Mouse (Mus musculus): Measurements from ENCODE around the gene Sh3kbp1. TPM values are rescaled to one million over a fixed set of nuclear protein-coding genes. Genes with fewer than 3 reads are reported as not detected.

Gene Sh3kbp1
- polyA plus RNA-seq, 1 experiment, result 30.3 TPM

DNA sequence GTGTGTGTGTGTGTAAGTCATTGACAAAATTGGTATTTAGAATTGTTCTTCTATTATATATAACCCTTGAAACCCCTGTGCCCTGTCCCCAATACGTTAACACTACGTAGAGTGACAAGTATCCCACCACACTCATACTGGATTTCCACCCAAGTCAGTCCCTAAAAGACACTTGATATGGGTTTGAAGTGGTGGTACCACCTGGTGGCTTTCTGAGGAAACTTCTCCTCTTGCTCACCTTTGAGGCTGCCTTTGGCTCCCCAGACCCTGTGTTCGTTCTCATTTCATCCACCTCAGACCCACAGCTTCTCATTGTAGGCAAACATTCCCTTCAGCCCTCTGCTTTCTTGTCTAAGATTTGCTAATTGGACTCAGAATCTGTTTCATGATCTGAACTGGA is 142.7 kb downstream of the Sh3kbp1 start:
- H3K4me1 ChIP-seq (ENCODE audit: control insufficient read depth, insufficient read depth, insufficient read length), result peaks cover 18% of the 10 kb centered on the region; the same call in 1 of the 2 replicates
- peak in 1 of 2 experiments; percentile 28 for DNase-seq (ENCODE audit: low read depth in 1 of 2, low spot score in 2 of 2)
- TF ChIP-seq POLR2A (IDR thresholded peaks at IDR 0.05; ENCODE audit: low read depth, low read length) (no peak), CTCF (IDR thresholded peaks at IDR 0.05; ENCODE audit: extremely low read depth, insufficient read depth, insufficient read length, insufficient replicate concordance) (no peak)
- no peak overlapping the region for H3K4me3 ChIP-seq (ENCODE audit: extremely low read depth, insufficient read depth, insufficient read length)
- H3K27me3 ChIP-seq (ENCODE audit: control insufficient read depth, insufficient read depth, low read length), result no peaks in the 10 kb centered on the region
- H3K36me3 ChIP-seq (ENCODE audit: control insufficient read depth, insufficient read depth, low read length), result no peaks in the 10 kb centered on the region
- 62% methylated on average over 3 of the region's 3 CpGs for WGBS
- H3K27ac ChIP-seq (ENCODE audit: insufficient read depth, low read length), result no peak overlapping the region

DNA sequence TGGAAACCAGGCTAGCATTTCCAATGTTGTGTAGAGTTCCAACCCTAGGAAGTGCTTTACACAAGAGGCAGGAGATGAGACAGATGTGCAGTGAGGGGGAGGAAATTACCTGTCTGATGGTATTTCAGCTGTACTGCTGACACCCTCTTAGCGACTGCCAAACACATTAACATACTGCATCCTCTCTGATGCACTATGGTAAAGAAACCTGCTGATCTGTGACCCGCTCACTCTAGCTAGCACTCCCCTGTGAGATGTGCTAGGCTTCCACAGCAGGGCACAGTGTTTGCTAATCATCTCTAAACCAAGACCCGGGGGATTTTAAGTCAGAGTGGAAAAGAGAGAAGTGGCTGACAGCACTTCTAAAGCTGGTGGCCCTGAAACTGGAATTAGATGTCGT is 145.1 kb downstream of the Sh3kbp1 start:
- Histone ChIP-seq H3K4me3 (ENCODE audit: extremely low read depth, insufficient read depth, insufficient read length) (no peak overlapping the region), H3K4me1 (ENCODE audit: control insufficient read depth, insufficient read depth, insufficient read length) (peaks cover 14% of the 10 kb centered on the region; the same call in 1 of the 2 replicates), H3K27me3 (ENCODE audit: control insufficient read depth, insufficient read depth, low read length) (no peaks in the 10 kb centered on the region), H3K27ac (ENCODE audit: insufficient read depth, low read length) (no peak overlapping the region), H3K36me3 (ENCODE audit: control insufficient read depth, insufficient read depth, low read length) (no peaks in the 10 kb centered on the region)
- 43% methylated on average over 4 of the region's 4 CpGs for WGBS
- TF ChIP-seq POLR2A (IDR thresholded peaks at IDR 0.05; ENCODE audit: low read depth, low read length) (no peak), CTCF (IDR thresholded peaks at IDR 0.05; ENCODE audit: extremely low read depth, insufficient read depth, insufficient read length, insufficient replicate concordance) (no peak)
- no peak for DNase-seq (ENCODE audit: low read depth in 1 of 2, low spot score in 2 of 2)

DNA sequence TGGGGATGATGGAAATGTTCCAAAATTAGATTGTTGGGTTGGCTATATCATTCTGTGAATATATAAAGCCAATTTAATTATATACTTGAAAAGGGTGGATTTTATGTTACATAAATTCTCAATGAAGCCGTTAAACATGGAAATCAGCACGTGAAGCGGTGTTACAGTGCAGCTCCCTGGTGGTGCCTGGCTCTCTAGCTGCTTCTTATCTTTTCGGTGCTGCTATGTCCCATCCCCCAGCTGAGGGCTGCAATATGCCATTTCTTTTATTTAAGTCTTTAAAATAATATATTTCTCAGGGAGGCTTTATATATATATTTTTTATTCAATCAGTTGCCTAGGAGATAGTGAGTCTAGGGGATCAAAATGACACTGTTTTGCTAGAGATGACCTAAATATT is 148.0 kb downstream of the Sh3kbp1 start:
- no peak for DNase-seq (ENCODE audit: low read depth in 1 of 2, low spot score in 2 of 2)
- no peaks in the 10 kb centered on the region for H3K36me3 ChIP-seq (ENCODE audit: control insufficient read depth, insufficient read depth, low read length)
- 78% methylated on average over 4 of the region's 4 CpGs for WGBS
- TF ChIP-seq POLR2A (IDR thresholded peaks at IDR 0.05; ENCODE audit: low read depth, low read length) (no peak), CTCF (IDR thresholded peaks at IDR 0.05; ENCODE audit: extremely low read depth, insufficient read depth, insufficient read length, insufficient replicate concordance) (no peak)
- no peaks in the 10 kb centered on the region for H3K27me3 ChIP-seq (ENCODE audit: control insufficient read depth, insufficient read depth, low read length)
- peaks cover 9% of the 10 kb centered on the region; the same call in 1 of the 2 replicates for H3K4me1 ChIP-seq (ENCODE audit: control insufficient read depth, insufficient read depth, insufficient read length)
- H3K4me3 ChIP-seq (ENCODE audit: extremely low read depth, insufficient read depth, insufficient read length), result no peak overlapping the region
- no peak overlapping the region for H3K27ac ChIP-seq (ENCODE audit: insufficient read depth, low read length)

DNA sequence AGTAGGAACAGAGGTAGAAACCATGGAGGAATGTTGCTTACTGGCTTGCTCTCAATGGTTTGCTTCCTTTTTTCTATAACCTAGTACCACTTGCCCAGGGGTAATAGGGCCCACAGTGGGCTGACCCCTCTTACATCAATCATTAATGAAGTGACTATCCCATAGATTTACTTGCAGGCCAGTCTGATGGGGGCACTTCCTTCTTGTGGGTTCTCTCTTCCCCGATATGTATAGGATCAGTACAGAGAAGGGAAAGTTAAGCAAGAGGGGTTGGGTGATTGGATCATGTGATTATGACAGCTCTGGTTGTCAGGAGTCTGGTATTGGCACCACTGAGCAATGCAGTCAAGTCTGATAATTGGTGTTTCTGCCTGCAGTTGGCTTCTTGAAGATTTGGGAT is 151.7 kb downstream of the Sh3kbp1 start:
- TF ChIP-seq CTCF (IDR thresholded peaks at IDR 0.05; ENCODE audit: extremely low read depth, insufficient read depth, insufficient read length, insufficient replicate concordance) (no peak), POLR2A (IDR thresholded peaks at IDR 0.05; ENCODE audit: low read depth, low read length) (no peak)
- H3K36me3 ChIP-seq (ENCODE audit: control insufficient read depth, insufficient read depth, low read length), result no peaks in the 10 kb centered on the region
- no peaks in the 10 kb centered on the region for H3K27me3 ChIP-seq (ENCODE audit: control insufficient read depth, insufficient read depth, low read length)
- no peak for DNase-seq (ENCODE audit: low read depth in 1 of 2, low spot score in 2 of 2)
- H3K27ac ChIP-seq (ENCODE audit: insufficient read depth, low read length), result no peak overlapping the region
- no peaks in the 10 kb centered on the region for H3K4me1 ChIP-seq (ENCODE audit: control insufficient read depth, insufficient read depth, insufficient read length)
- no peak overlapping the region for H3K4me3 ChIP-seq (ENCODE audit: extremely low read depth, insufficient read depth, insufficient read length)
- 86% methylated on average over 1 of the region's 1 CpGs for WGBS

DNA sequence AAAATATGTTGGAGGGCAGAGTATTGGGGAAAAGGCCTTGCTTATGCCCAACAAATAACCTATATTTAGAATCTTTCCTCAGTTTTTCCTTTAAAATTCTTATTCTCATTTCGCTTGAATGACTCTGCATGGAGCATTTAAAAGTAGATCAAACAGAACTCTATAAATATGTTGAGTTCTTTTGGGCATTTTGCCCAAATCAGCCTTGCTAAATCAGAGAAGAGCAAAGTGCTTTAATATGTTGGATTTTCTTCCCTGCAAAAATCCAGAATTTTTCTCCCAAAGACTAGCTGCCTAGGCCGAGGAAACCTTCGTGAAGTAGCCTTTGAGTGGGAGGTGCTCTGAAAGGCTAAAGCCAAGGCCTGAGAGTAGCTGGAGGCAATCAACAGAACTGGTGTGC is 163.4 kb downstream of the Sh3kbp1 start:
- Histone ChIP-seq H3K4me3 (ENCODE audit: extremely low read depth, insufficient read depth, insufficient read length) (no peak overlapping the region), H3K27me3 (ENCODE audit: control insufficient read depth, insufficient read depth, low read length) (no peaks in the 10 kb centered on the region), H3K4me1 (ENCODE audit: control insufficient read depth, insufficient read depth, insufficient read length) (no peaks in the 10 kb centered on the region), H3K36me3 (ENCODE audit: control insufficient read depth, insufficient read depth, low read length) (no peaks in the 10 kb centered on the region), H3K27ac (ENCODE audit: insufficient read depth, low read length) (no peak overlapping the region)
- DNase-seq (ENCODE audit: low read depth in 1 of 2, low spot score in 2 of 2), result no peak
- WGBS, result 74% methylated on average over 3 of the region's 3 CpGs
- TF ChIP-seq CTCF (IDR thresholded peaks at IDR 0.05; ENCODE audit: extremely low read depth, insufficient read depth, insufficient read length, insufficient replicate concordance) (no peak), POLR2A (IDR thresholded peaks at IDR 0.05; ENCODE audit: low read depth, low read length) (no peak)

DNA sequence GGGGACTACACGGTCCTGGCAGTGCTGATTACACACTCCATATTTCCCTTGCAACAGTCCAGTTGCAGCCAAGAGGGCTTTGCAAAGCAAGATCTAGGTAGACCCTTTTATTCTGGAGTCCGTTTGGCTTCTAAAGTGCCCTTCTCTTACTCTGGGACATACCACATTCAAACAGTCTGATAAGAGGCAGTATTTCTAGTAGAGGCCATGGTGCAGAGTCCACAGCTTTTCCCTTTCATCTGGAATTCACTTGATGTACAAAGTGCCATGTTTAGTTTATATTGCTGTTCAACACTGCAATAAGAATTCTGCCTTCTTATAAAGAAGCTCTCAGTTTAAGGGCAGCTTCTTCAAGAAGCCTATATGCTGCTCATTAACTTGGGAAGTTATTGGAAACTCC is 168.5 kb downstream of the Sh3kbp1 start:
- Histone ChIP-seq H3K4me1 (ENCODE audit: control insufficient read depth, insufficient read depth, insufficient read length) (no peaks in the 10 kb centered on the region), H3K27ac (ENCODE audit: insufficient read depth, low read length) (no peak overlapping the region), H3K27me3 (ENCODE audit: control insufficient read depth, insufficient read depth, low read length) (no peaks in the 10 kb centered on the region), H3K36me3 (ENCODE audit: control insufficient read depth, insufficient read depth, low read length) (no peaks in the 10 kb centered on the region), H3K4me3 (ENCODE audit: extremely low read depth, insufficient read depth, insufficient read length) (no peak overlapping the region)
- 75% methylated on average over 2 of the region's 2 CpGs for WGBS
- no peak for DNase-seq (ENCODE audit: low read depth in 1 of 2, low spot score in 2 of 2)
- TF ChIP-seq POLR2A (IDR thresholded peaks at IDR 0.05; ENCODE audit: low read depth, low read length) (no peak), CTCF (IDR thresholded peaks at IDR 0.05; ENCODE audit: extremely low read depth, insufficient read depth, insufficient read length, insufficient replicate concordance) (no peak)

DNA sequence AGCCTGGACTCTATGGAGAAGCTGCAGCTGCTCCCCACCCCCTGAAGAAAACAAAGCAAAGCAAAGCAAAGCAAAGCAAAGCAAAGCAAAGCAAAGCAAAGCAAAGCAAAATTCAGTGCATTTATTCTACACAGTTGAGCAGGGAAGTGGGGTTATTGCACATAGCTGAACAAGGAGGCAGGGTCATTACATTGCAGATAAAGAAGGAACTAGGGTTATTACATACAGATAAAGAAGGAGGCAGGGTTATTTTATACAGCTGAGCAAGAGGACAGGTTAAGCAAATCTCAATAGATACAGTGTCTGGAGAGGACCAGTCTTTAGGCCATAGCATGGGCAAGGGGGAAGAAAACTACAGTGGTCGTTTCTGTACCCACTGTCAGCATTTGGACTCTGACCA is 177.3 kb downstream of the Sh3kbp1 start:
- no peak for DNase-seq (ENCODE audit: low read depth in 1 of 2, low spot score in 2 of 2)
- 81% methylated on average over 1 of the region's 1 CpGs for WGBS
- H3K4me3 ChIP-seq (ENCODE audit: extremely low read depth, insufficient read depth, insufficient read length), result no peak overlapping the region
- no peaks in the 10 kb centered on the region for H3K27me3 ChIP-seq (ENCODE audit: control insufficient read depth, insufficient read depth, low read length)
- no peak overlapping the region for H3K27ac ChIP-seq (ENCODE audit: insufficient read depth, low read length)
- no peaks in the 10 kb centered on the region; the same call in 1 of the 2 replicates for H3K36me3 ChIP-seq (ENCODE audit: control insufficient read depth, insufficient read depth, low read length)
- TF ChIP-seq CTCF (IDR thresholded peaks at IDR 0.05; ENCODE audit: extremely low read depth, insufficient read depth, insufficient read length, insufficient replicate concordance) (no peak), POLR2A (IDR thresholded peaks at IDR 0.05; ENCODE audit: low read depth, low read length) (no peak)
- no peaks in the 10 kb centered on the region for H3K4me1 ChIP-seq (ENCODE audit: control insufficient read depth, insufficient read depth, insufficient read length)

Data from spleen, adult 2 months (tissue).